Mouse (Mus musculus) C2C12 (cell line): ENCODE data around the gene Cdk7. TPM values are rescaled to one million over a fixed set of nuclear protein-coding genes. Genes with fewer than 3 reads are reported as not detected.
A peak's percentile ranks its signal among the peaks of the same experiment; 100 is the strongest.
"Not testable (repeated sequence)": the region's sequence is repeated elsewhere in the genome, so short reads cannot be mapped to it uniquely, and the experiment has no call there.

Experiments
- H3K27me3 ChIP-seq: one replicate; pipeline ENCODE4 v1.6.1; 2011; ENCODE audit not compliant: control insufficient read depth, insufficient read depth, insufficient read length
- H3K36me3 ChIP-seq: one replicate; pipeline ENCODE4 v1.6.1; 2011; ENCODE audit not compliant: control insufficient read depth, insufficient read depth
- H3K4me3 ChIP-seq: one replicate; pipeline ENCODE4 v1.5.1; 2011; ENCODE audit warnings: mild to moderate bottlenecking, control low read depth; ENCODE audit not compliant: poor library complexity, insufficient read depth, severe bottlenecking
- H3K79me2 ChIP-seq: one replicate; pipeline ENCODE4 v1.6.1; 2011; ENCODE audit not compliant: control insufficient read depth, insufficient read depth
- H3K79me3 ChIP-seq: one replicate; pipeline ENCODE4 v1.6.1; 2011; ENCODE audit warnings: low read depth, control low read depth
- H3ac ChIP-seq: one replicate; pipeline ENCODE3; 2011; ENCODE audit warnings: low read depth; ENCODE audit not compliant: control insufficient read depth, insufficient read length
- CEBPB ChIP-seq: IDR thresholded peaks from one replicate; pipeline ENCODE4 v1.6.1; 2011; ENCODE audit warnings: low read depth, mild to moderate bottlenecking, control low read depth, moderate library complexity
- CTCF ChIP-seq: IDR thresholded peaks from one replicate; pipeline ENCODE4 v1.5.1; 2011; ENCODE audit not compliant: control insufficient read depth, insufficient read depth, insufficient read length
- FOSL1 ChIP-seq: IDR thresholded peaks from one replicate; pipeline ENCODE4 v1.8.0; 2011; ENCODE audit warnings: mild to moderate bottlenecking, low read length; ENCODE audit not compliant: poor library complexity, insufficient read depth, severe bottlenecking
- MAX ChIP-seq: IDR thresholded peaks from one replicate; pipeline ENCODE4 v1.6.1; 2011; ENCODE audit warnings: mild to moderate bottlenecking, control low read depth
- MYOD1 ChIP-seq: IDR thresholded peaks from one replicate; pipeline ENCODE4 v1.6.1; 2011; ENCODE audit warnings: low read depth; ENCODE audit not compliant: control insufficient read depth, insufficient read length
- MYOG ChIP-seq: IDR thresholded peaks from one replicate; pipeline ENCODE4 v1.6.1; 2011; ENCODE audit not compliant: control insufficient read depth, insufficient read length; ENCODE audit errors: extremely low read depth
- USF1 ChIP-seq: IDR thresholded peaks from one replicate; pipeline ENCODE4 v1.6.1; 2011; ENCODE audit warnings: low read depth, mild to moderate bottlenecking, control low read depth, moderate library complexity
- polyA plus RNA-seq: library from polyadenylated mRNA; unstranded; fragments of >200 nt; fragmentation: generic; extraction: Trizol; gene quantifications from one replicate; pipeline ENCODE4 v1.2.1, GENCODE M21; 2012; ENCODE audit warnings: missing spikeins

Gene Cdk7
- polyA plus RNA-seq, 1 experiment: 27.8 TPM

DNA sequence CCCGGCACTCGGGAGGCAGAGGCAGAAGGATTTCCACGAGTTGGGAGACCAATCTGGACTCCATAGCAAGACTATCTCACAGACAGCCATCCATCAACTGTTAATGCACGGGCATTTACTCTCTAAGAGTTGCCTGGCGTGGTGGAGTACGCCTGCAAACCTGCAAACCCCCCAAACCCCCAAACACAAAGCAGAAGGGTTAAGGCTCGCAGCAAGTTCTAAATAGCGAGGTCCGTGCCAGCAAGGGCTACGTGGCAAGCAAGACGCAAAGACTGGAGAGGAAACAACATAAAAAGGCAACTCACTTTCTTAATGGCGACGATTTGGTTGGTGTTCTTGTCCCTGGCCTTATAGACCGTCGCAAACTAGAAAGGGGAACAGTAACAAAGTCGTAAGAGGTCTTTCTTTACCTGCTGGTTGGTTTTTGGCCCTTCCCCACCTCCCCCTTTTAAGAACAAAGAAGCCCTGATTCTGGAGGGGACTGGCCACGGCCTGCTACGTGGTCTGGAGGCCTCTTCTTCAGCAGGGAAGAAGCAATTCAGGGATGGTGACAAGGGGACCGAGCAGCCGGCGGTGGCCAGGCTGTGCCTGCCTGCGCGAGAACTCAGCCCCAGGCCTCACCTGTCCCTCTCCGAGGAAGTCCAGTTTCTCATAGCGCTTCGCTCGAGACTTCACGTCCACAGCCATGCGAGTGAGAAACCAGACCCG, 432 bp downstream of the Cdk7 start:
- H3K79me3 ChIP-seq: peaks cover 46% of the 10 kb centered on the region
- peaks cover 27% of the 10 kb centered on the region for H3K36me3 ChIP-seq
- peak overlapping the region; percentile 95 for H3ac ChIP-seq
- TF ChIP-seq FOSL1 (no peak), CEBPB (no peak), MAX (no peak), USF1 (no peak), MYOD1 (no peak), CTCF (no peak), MYOG (no peak)
- H3K79me2 ChIP-seq: peaks cover 55% of the 10 kb centered on the region
- H3K27me3 ChIP-seq: no peaks in the 10 kb centered on the region
- peak overlapping the region; percentile 99 for H3K4me3 ChIP-seq

DNA sequence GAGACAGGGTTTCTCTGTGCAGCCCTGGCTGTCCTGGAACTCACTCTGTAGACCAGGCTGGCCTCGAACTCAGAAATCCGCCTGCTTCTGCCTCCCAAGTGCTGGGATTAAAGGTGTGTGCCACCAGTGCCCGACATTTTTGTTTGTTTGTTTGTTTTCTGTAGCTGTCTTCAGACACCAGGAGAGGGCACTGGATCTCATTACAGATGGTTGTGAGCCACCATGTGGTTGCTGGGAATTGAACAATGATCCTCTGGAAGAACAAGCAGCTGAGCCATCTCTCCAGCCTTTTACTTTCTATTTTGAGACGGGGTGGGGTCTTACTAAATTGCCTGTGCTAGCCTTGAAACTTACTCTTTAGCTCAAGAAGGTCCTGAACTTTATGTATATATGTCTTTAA, 2.2 kb downstream of the Cdk7 start:
- H3K36me3 ChIP-seq: peaks cover 20% of the 10 kb centered on the region
- peaks cover 73% of the 10 kb centered on the region for H3K79me2 ChIP-seq
- peaks cover 60% of the 10 kb centered on the region for H3K79me3 ChIP-seq
- not testable (repeated sequence) for H3K27me3 ChIP-seq, H3ac ChIP-seq, H3K4me3 ChIP-seq

DNA sequence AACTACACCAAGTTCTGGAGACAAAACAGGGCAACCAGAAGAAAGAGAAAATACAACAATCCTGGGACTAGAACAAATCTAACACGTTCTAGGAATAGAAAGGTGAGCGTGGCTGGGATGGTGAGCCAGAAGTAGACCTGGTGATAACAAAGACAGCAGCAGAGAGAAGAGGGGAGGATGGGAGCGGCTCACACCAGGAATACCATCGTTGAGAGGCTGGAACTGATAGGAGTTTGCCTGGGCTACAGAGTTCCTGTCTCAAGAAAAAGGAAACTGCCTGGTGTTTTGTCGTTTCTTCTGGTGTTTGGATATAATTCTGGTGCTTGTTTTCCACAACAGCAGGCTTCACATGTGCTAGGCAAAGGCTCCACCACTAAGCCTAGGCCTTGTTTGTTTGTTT, 2.7 kb downstream of the Cdk7 start:
- no peak overlapping the region for H3ac ChIP-seq
- H3K4me3 ChIP-seq: no peak overlapping the region
- H3K79me3 ChIP-seq: peaks cover 64% of the 10 kb centered on the region
- H3K27me3 ChIP-seq: no peaks in the 10 kb centered on the region
- peaks cover 77% of the 10 kb centered on the region for H3K79me2 ChIP-seq
- no peak for TF ChIP-seq USF1
- TF ChIP-seq CEBPB: no peak
- no peak for TF ChIP-seq MYOG
- TF ChIP-seq FOSL1: no peak
- no peak for TF ChIP-seq CTCF
- TF ChIP-seq MAX: no peak
- no peak for TF ChIP-seq MYOD1
- H3K36me3 ChIP-seq: peaks cover 20% of the 10 kb centered on the region

DNA sequence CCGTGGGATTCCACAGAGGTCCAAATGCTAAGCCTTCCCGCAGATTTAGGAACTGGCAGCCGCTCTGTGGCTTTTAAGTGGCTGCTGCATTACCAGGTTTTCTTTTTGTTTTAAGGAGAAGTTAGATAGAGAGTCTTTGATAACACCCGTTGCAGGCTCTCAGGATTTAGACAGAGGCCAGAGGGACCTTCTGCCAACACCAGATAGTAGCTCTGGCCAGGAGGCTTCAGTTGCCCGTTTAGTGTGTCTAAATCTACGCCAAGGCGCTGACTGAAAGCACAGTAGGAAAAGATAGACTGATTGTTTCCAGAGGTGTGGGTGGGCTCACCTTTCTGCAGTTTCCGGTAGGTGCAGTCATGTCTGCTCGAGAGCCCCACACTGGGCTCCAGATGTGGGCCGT, 5.5 kb downstream of the Cdk7 start:
- Histone ChIP-seq H3K27me3 (no peaks in the 10 kb centered on the region), H3K79me3 (peaks cover 67% of the 10 kb centered on the region), H3K4me3 (no peak overlapping the region), H3K79me2 (peaks cover 93% of the 10 kb centered on the region), H3K36me3 (peaks cover 40% of the 10 kb centered on the region), H3ac (no peak overlapping the region)
- TF ChIP-seq MYOG: no peak
- TF ChIP-seq MAX: no peak
- no peak for TF ChIP-seq CEBPB
- no peak for TF ChIP-seq CTCF
- no peak for TF ChIP-seq USF1
- no peak for TF ChIP-seq MYOD1
- no peak for TF ChIP-seq FOSL1

DNA sequence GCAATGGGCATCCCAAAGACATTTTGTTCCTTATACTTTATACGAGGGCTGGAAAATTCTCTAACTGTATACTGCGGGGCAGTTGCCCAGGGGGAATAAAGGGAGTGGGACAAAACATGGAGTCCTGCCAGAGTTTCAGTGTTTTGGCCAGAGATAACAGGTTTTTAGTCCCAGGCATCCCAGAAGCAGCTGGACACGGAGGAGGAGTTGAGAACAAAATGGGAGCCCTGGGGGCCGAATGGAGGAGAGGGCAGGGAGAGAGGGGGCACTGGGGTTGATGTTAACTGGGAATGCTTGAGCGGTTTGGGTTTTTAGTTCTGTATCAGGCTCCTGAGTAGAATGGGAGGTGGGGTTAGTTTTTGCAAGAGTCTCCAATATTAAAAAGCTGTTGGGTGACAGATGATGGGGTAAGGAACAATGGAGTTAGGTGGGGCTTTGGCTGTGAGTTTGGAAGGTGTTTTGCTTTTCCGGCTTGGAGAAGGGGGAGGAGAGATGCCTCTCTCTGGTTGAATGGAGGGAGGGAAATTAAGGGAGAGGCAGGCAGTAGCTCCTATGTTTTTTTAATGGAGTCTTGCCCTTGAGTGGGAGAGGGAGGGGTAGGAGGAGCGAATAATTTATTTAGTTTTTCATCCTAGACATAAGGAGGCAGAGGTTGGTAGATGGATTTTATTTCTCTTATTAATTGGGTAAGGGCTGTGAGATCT, 6.5 kb downstream of the Cdk7 start:
- H3ac ChIP-seq: no peak overlapping the region
- no peak for TF ChIP-seq FOSL1
- no peak for TF ChIP-seq CTCF
- peaks cover 60% of the 10 kb centered on the region for H3K79me3 ChIP-seq
- H3K4me3 ChIP-seq: no peak overlapping the region
- peaks cover 83% of the 10 kb centered on the region for H3K79me2 ChIP-seq
- H3K27me3 ChIP-seq: no peaks in the 10 kb centered on the region
- peaks cover 43% of the 10 kb centered on the region for H3K36me3 ChIP-seq

DNA sequence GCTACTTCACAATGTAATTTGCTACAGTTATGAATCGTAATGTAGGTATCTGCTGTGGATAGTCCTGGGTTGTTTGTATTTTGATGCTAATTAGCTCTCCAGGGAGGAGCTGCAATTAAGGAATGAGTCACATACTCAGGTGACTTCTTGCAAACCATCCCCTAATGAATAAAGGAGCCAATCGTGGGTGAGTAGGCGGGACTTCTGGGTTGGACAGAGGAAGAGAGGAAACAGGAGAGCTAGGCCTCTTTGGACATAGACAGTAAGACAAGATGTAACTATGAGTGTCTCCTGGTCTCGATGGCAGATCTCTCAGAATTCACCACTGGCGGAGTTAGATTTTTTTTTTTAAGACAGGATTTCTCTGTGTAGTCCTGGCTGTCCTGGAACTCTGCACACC, 9.1 kb downstream of the Cdk7 start:
- Histone ChIP-seq H3K36me3 (peaks cover 49% of the 10 kb centered on the region), H3K27me3 (no peaks in the 10 kb centered on the region), H3K4me3 (no peak overlapping the region), H3K79me3 (peaks cover 38% of the 10 kb centered on the region), H3K79me2 (peaks cover 58% of the 10 kb centered on the region), H3ac (no peak overlapping the region)
- TF ChIP-seq FOSL1: no peak
- no peak for TF ChIP-seq MYOD1
- TF ChIP-seq CTCF: no peak
- no peak for TF ChIP-seq MAX
- TF ChIP-seq MYOG: no peak
- TF ChIP-seq USF1: no peak
- no peak for TF ChIP-seq CEBPB
